Mouse (Mus musculus): ENCODE data around the gene Nampt.

- TF ChIP-seq CTCF (IDR thresholded peaks at IDR 0.05; ENCODE audit: low read depth, low read length) (no peak), GATA1 (IDR thresholded peaks at IDR 0.05; ENCODE audit: borderline replicate concordance, low read length) (no peak)
Observed at GRCm38 (mm10) chr12:32838406-32838805, 19.1 kb downstream of the Nampt start.
